Mouse (Mus musculus): ENCODE measurements at regions not wholly inside any gene's neighbourhood (a gene's known extent, or its start where the extent isn't known, plus 50 kb on each side); places are given as distances from the start of the nearest gene placed in this dataset.
"Not testable (repeated sequence)": the region's sequence is repeated elsewhere in the genome, so short reads cannot be mapped to it uniquely, and the experiment has no call there.

- ATAC-seq (ENCODE audit: low TSS enrichment), result no peak
Measured at GRCm38 (mm10) chr5:97831421-97831820, 199.4 kb downstream of the Antxr2 start.

GRCm38 (mm10) chr5:97817485-97817884, 213.4 kb downstream of the Antxr2 start:
- no peak for ATAC-seq (ENCODE audit: low TSS enrichment)

GRCm38 (mm10) chr5:97815357-97815756, 215.5 kb downstream of the Antxr2 start:
- ATAC-seq (ENCODE audit: low TSS enrichment), result no peak

GRCm38 (mm10) chr5:97814700-97815099, 216.1 kb downstream of the Antxr2 start:
- no peak for ATAC-seq (ENCODE audit: low TSS enrichment)

- no peak for ATAC-seq (ENCODE audit: low TSS enrichment)
Measured at GRCm38 (mm10) chr5:97812611-97813350, 218.1 kb downstream of the Antxr2 start.

GRCm38 (mm10) chr5:97809007-97809406, 221.8 kb downstream of the Antxr2 start:
- no peak for ATAC-seq (ENCODE audit: low TSS enrichment)

GRCm38 (mm10) chr5:97807171-97807570, 223.7 kb downstream of the Antxr2 start:
- no peak for ATAC-seq (ENCODE audit: low TSS enrichment)

GRCm38 (mm10) chr5:97806754-97807153, 224.1 kb downstream of the Antxr2 start:
- no peak for ATAC-seq (ENCODE audit: low TSS enrichment)

- ATAC-seq (ENCODE audit: low TSS enrichment), result no peak
Measured at GRCm38 (mm10) chr5:97800017-97800416, 230.8 kb downstream of the Antxr2 start.

- ATAC-seq (ENCODE audit: low TSS enrichment), result no peak
Measured at GRCm38 (mm10) chr5:97788175-97788574, 242.7 kb downstream of the Antxr2 start.

GRCm38 (mm10) chr5:97787001-97787400, 243.8 kb downstream of the Antxr2 start:
- no peak for ATAC-seq (ENCODE audit: low TSS enrichment)

- not testable (repeated sequence) for ATAC-seq (ENCODE audit: low TSS enrichment)
Measured at GRCm38 (mm10) chr5:97775100-97775499, 255.7 kb downstream of the Antxr2 start.

GRCm38 (mm10) chr5:97773451-97773850, 257.4 kb downstream of the Antxr2 start:
- ATAC-seq (ENCODE audit: low TSS enrichment), result not testable (repeated sequence)

GRCm38 (mm10) chr5:97737339-97737738, 280.5 kb upstream of the Gk2 start:
- no peak for ATAC-seq (ENCODE audit: low TSS enrichment)

- ATAC-seq (ENCODE audit: low TSS enrichment), result no peak
Measured at GRCm38 (mm10) chr5:97730920-97731319, 274.1 kb upstream of the Gk2 start.

- not testable (repeated sequence) for ATAC-seq (ENCODE audit: low TSS enrichment)
Measured at GRCm38 (mm10) chr5:97719364-97719763, 262.5 kb upstream of the Gk2 start.

- no peak for ATAC-seq (ENCODE audit: low TSS enrichment)
Measured at GRCm38 (mm10) chr5:97705270-97705669, 248.4 kb upstream of the Gk2 start.

GRCm38 (mm10) chr5:97700507-97700906, 243.7 kb upstream of the Gk2 start:
- ATAC-seq (ENCODE audit: low TSS enrichment), result peak; percentile 92

GRCm38 (mm10) chr5:97697581-97698134, 240.8 kb upstream of the Gk2 start:
- ATAC-seq (ENCODE audit: low TSS enrichment), result no peak

GRCm38 (mm10) chr5:97693333-97693940, 236.6 kb upstream of the Gk2 start:
- ATAC-seq (ENCODE audit: low TSS enrichment), result peak; percentile 96

- ATAC-seq (ENCODE audit: low TSS enrichment), result no peak
Measured at GRCm38 (mm10) chr5:97685443-97685842, 228.6 kb upstream of the Gk2 start.

- no peak for ATAC-seq (ENCODE audit: low TSS enrichment)
Measured at GRCm38 (mm10) chr5:97684592-97685258, 227.9 kb upstream of the Gk2 start.

GRCm38 (mm10) chr5:97669726-97670125, 212.9 kb upstream of the Gk2 start:
- no peak for ATAC-seq (ENCODE audit: low TSS enrichment)

Measured in frontal cortex, adult (tissue).